Mouse (Mus musculus) midbrain, embryonic 10.5 days (tissue): ENCODE data around the gene Pmp22. TPM values are rescaled to one million over a fixed set of nuclear protein-coding genes. Genes with fewer than 3 reads are reported as not detected.
A peak's percentile ranks its signal among the peaks of the same experiment; 100 is the strongest.

Experiments
- DNase-seq: peaks from one replicate; pipeline ENCODE4 v3.0.0-alpha.2; 2017; ENCODE audit warnings: low spot score
- H3K27ac ChIP-seq: fragments of 300-500 bp; sonication (generic); replicated peaks from 2 replicates; pipeline ENCODE4 v1.5.1; 2016; ENCODE audit warnings: mild to moderate bottlenecking
- H3K27me3 ChIP-seq: fragments of 300-500 bp; sonication (generic); 2 replicates; pipeline ENCODE4 v1.6.1; 2016; ENCODE audit warnings: low read depth, mild to moderate bottlenecking; ENCODE audit not compliant: poor library complexity, severe bottlenecking
- H3K36me3 ChIP-seq: fragments of 300-500 bp; sonication (generic); 2 replicates; pipeline ENCODE4 v1.6.1; 2016; ENCODE audit warnings: mild to moderate bottlenecking, moderate library complexity
- H3K4me1 ChIP-seq: fragments of 300-500 bp; sonication (generic); 2 replicates; pipeline ENCODE4 v1.6.1; 2016
- H3K4me3 ChIP-seq: fragments of 300-500 bp; sonication (generic); 2 replicates; pipeline ENCODE4 v1.5.1; 2016; ENCODE audit warnings: mild to moderate bottlenecking, moderate library complexity
- H3K9me3 ChIP-seq: fragments of 300-500 bp; sonication (generic); replicated peaks from 2 replicates; pipeline ENCODE4 v1.6.1; 2016; ENCODE audit warnings: mild to moderate bottlenecking
- WGBS: fragments of 180-500 bp; shearing (Covaris S2); methylation state at CpG from one replicate; pipeline ENCODE4 v1.1.7; 2016; 5-methylcytosine and 5-hydroxymethylcytosine counted together
- polyA plus RNA-seq: library from polyadenylated mRNA; unstranded; fragments of >200 nt; fragmentation: Nextera tagmentation; extraction: Ambion mirVana; gene quantifications from 2 replicates; pipeline ENCODE4 v1.2.1, GENCODE M21; 2016

Gene Pmp22
- polyA plus RNA-seq, 1 experiment from 2014 or later, result 25.3 TPM

DNA sequence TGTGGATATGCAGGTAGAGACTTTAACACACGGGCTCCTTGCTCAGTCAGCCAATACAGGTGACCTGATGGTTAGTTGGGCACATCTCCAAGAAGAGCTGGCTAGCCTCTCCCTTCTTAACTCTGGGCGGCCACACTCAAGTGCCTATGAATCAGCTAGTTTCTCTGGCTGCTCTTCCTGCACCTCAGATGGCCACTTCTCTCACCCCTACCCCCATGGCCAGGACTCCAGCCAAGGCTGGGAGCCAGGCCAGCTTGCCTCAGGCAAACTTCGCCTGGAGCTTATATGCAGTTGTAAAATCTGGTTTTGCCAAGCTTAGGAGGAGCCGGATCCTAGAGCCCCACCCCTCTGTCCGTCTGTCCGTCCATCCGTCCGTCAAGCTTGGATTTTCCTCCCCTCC is 1.7 kb downstream of the Pmp22 start:
- Histone ChIP-seq H3K9me3 (no peaks in the 10 kb centered on the region), H3K27me3 (peaks cover 74% of the 10 kb centered on the region), H3K4me1 (peaks cover 42% of the 10 kb centered on the region), H3K27ac (no peak overlapping the region), H3K36me3 (no peaks in the 10 kb centered on the region), H3K4me3 (no peak overlapping the region)
- DNase-seq, result no peak
- 64% methylated on average over 8 of the region's 8 CpGs for WGBS

GRCm38 (mm10) chr11:63131001-63131692 is 2.4 kb downstream of the Pmp22 start:
- Histone ChIP-seq H3K27ac (no peak overlapping the region), H3K9me3 (no peaks in the 10 kb centered on the region), H3K27me3 (peaks cover 74% of the 10 kb centered on the region), H3K4me3 (peak overlapping the region; percentile 70), H3K36me3 (no peaks in the 10 kb centered on the region), H3K4me1 (peaks cover 48% of the 10 kb centered on the region)
- DNase-seq, result peak; percentile 34
- WGBS, result 6% methylated on average over 33 of the region's 33 CpGs

- WGBS, result 9% methylated on average over 11 of the region's 11 CpGs
- Histone ChIP-seq H3K27me3 (peaks cover 75% of the 10 kb centered on the region), H3K9me3 (no peaks in the 10 kb centered on the region), H3K27ac (no peak overlapping the region), H3K36me3 (no peaks in the 10 kb centered on the region), H3K4me1 (peaks cover 48% of the 10 kb centered on the region), H3K4me3 (peak overlapping the region; percentile 70)
- DNase-seq, result peak; percentile 30
Measured at GRCm38 (mm10) chr11:63131693-63132040, 2.9 kb downstream of the Pmp22 start.

GRCm38 (mm10) chr11:63132151-63132500 is 3.3 kb downstream of the Pmp22 start:
- H3K27ac ChIP-seq, result peak overlapping the region; percentile 83
- peak overlapping the region; percentile 70 for H3K4me3 ChIP-seq
- under 1% methylated on average over 11 of the region's 11 CpGs for WGBS
- no peaks in the 10 kb centered on the region for H3K36me3 ChIP-seq
- DNase-seq, result no peak
- H3K4me1 ChIP-seq, result peaks cover 48% of the 10 kb centered on the region
- no peaks in the 10 kb centered on the region for H3K9me3 ChIP-seq
- peaks cover 79% of the 10 kb centered on the region for H3K27me3 ChIP-seq

GRCm38 (mm10) chr11:63132501-63133435 is 4.0 kb downstream of the Pmp22 start:
- peaks cover 51% of the 10 kb centered on the region for H3K4me1 ChIP-seq
- peaks cover 80% of the 10 kb centered on the region for H3K27me3 ChIP-seq
- no peaks in the 10 kb centered on the region for H3K36me3 ChIP-seq
- under 1% methylated on average over 66 of the region's 66 CpGs for WGBS
- H3K9me3 ChIP-seq, result no peaks in the 10 kb centered on the region
- peak overlapping the region; percentile 83 for H3K27ac ChIP-seq
- peak; percentile 77 for DNase-seq
- H3K4me3 ChIP-seq, result peak overlapping the region; percentile 70

GRCm38 (mm10) chr11:63134021-63134420 is 5.2 kb downstream of the Pmp22 start:
- Histone ChIP-seq H3K36me3 (no peaks in the 10 kb centered on the region), H3K9me3 (no peaks in the 10 kb centered on the region), H3K27me3 (peaks cover 70% of the 10 kb centered on the region), H3K27ac (no peak overlapping the region), H3K4me3 (no peak overlapping the region), H3K4me1 (peaks cover 52% of the 10 kb centered on the region)
- no peak for DNase-seq
- WGBS, result 80% methylated on average over 5 of the region's 5 CpGs

- 78% methylated on average over 15 of the region's 15 CpGs for WGBS
- Histone ChIP-seq H3K4me3 (no peak overlapping the region), H3K27ac (no peak overlapping the region), H3K27me3 (peaks cover 61% of the 10 kb centered on the region), H3K36me3 (no peaks in the 10 kb centered on the region), H3K4me1 (peaks cover 50% of the 10 kb centered on the region), H3K9me3 (no peaks in the 10 kb centered on the region)
- DNase-seq, result no peak
Measured at GRCm38 (mm10) chr11:63134742-63135482, 6.1 kb downstream of the Pmp22 start.

GRCm38 (mm10) chr11:63135622-63136021 is 6.8 kb downstream of the Pmp22 start:
- 7% methylated on average over 8 of the region's 8 CpGs for WGBS
- H3K4me1 ChIP-seq, result peaks cover 48% of the 10 kb centered on the region
- H3K27ac ChIP-seq, result 0 out of 2 replicates have a peak overlapping the region, but pooled peaks have one; percentile 20

GRCm38 (mm10) chr11:63136205-63136604 is 7.4 kb downstream of the Pmp22 start:
- H3K9me3 ChIP-seq, result no peaks in the 10 kb centered on the region
- H3K36me3 ChIP-seq, result no peaks in the 10 kb centered on the region
- no peak for DNase-seq
- 0 out of 2 replicates have a peak overlapping the region, but pooled peaks have one; percentile 20 for H3K27ac ChIP-seq
- H3K27me3 ChIP-seq, result peaks cover 49% of the 10 kb centered on the region
- 84% methylated on average over 6 of the region's 6 CpGs for WGBS
- H3K4me1 ChIP-seq, result peaks cover 42% of the 10 kb centered on the region
- no peak overlapping the region for H3K4me3 ChIP-seq

More at GRCm38 (mm10) chr11:63135622-63136021, 6.8 kb downstream of the Pmp22 start:
- Histone ChIP-seq H3K36me3 (no peaks in the 10 kb centered on the region), H3K27me3 (peaks cover 54% of the 10 kb centered on the region), H3K9me3 (no peaks in the 10 kb centered on the region), H3K4me3 (no peak overlapping the region)
- peak; percentile 91 for DNase-seq

GRCm38 (mm10) chr11:63136836-63137416 is 8.1 kb downstream of the Pmp22 start:
- Histone ChIP-seq H3K4me1 (peaks cover 35% of the 10 kb centered on the region), H3K27ac (no peak overlapping the region)
- 66% methylated on average over 4 of the region's 4 CpGs for WGBS

DNA sequence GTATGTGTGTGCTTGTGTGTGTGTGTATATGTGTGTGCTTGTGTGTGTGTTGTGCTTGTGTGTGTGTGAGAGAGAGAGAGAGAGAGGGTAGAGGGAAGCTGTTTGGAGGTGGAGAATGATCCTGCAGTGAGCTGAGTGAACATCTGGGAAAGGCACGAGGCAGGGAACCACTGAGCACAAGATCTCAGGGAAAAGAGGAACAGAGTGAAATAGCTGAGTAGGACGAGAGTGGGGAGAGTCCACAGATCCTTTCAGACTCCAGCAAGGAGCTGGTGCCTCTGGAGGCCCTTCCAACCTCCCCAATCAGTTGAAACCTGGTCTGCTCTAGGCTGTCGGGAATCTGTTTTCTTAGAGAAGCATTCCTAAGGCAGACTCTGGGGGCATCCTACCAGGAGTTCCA is 10.0 kb downstream of the Pmp22 start:
- Histone ChIP-seq H3K4me1 (peaks cover 20% of the 10 kb centered on the region), H3K36me3 (no peaks in the 10 kb centered on the region), H3K27ac (no peak overlapping the region; the same call in 1 of the 2 replicates), H3K4me3 (no peak overlapping the region), H3K27me3 (peaks cover 23% of the 10 kb centered on the region), H3K9me3 (no peaks in the 10 kb centered on the region)
- 71% methylated on average over 3 of the region's 3 CpGs for WGBS
- no peak for DNase-seq

More at GRCm38 (mm10) chr11:63136836-63137416, 8.1 kb downstream of the Pmp22 start:
- H3K27me3 ChIP-seq, result peaks cover 41% of the 10 kb centered on the region
- no peak for DNase-seq
- H3K9me3 ChIP-seq, result no peaks in the 10 kb centered on the region
- no peaks in the 10 kb centered on the region for H3K36me3 ChIP-seq
- H3K4me3 ChIP-seq, result no peak overlapping the region

- H3K27me3 ChIP-seq, result no peaks in the 10 kb centered on the region
- H3K4me1 ChIP-seq, result 0 out of 2 replicates have a peak, but pooled peaks cover 4% of the 10 kb centered on the region
- no peak overlapping the region for H3K4me3 ChIP-seq
- no peak for DNase-seq
- no peaks in the 10 kb centered on the region for H3K9me3 ChIP-seq
- WGBS, result 92% methylated on average over 5 of the region's 5 CpGs
- H3K27ac ChIP-seq, result no peak overlapping the region
- H3K36me3 ChIP-seq, result no peaks in the 10 kb centered on the region
Measured at GRCm38 (mm10) chr11:63142311-63142710, 13.5 kb downstream of the Pmp22 start.
